Mouse (Mus musculus) left cerebral cortex, adult 2 months (tissue): Measurements from ENCODE around the gene H2-Q6. TPM values are rescaled to one million over a fixed set of nuclear protein-coding genes. Genes with fewer than 3 reads are reported as not detected.
A peak's percentile ranks its signal among the peaks of the same experiment; 100 is the strongest.
"Not testable (repeated sequence)": the region's sequence is repeated elsewhere in the genome, so short reads cannot be mapped to it uniquely, and the experiment has no call there.

Experiments used
- DNase-seq, 2 experiments: peaks; one replicate each; pipeline ENCODE4 v3.0.0; 2021 to 2022; ENCODE audit warnings: low spot score in 2 of 2, mixed read lengths in 1 of 2; ENCODE audit errors: extremely low spot score in 1 of 2
- H3K27ac ChIP-seq: fragments of 200-600 bp; 2 replicates; pipeline ENCODE4 v1.8.1; 2022
- H3K4me3 ChIP-seq: fragments of 200-600 bp; 2 replicates; pipeline ENCODE4 v1.8.1; 2022
- CTCF ChIP-seq: fragments of 200-600 bp; IDR thresholded peaks from 2 replicates; pipeline ENCODE4 v1.8.1; 2022; ENCODE audit warnings: antibody characterized with exemption, mild to moderate bottlenecking, moderate library complexity
- intact Hi-C: fragments of 180-260 bp; cut with DNase I; formaldehyde crosslinking; loops from one replicate; pipeline ENCODE4 v1.15.1; 2025
- long read RNA-seq, 2 experiments: library from polyadenylated mRNA; stranded (forward); transcript quantifications; one replicate each; pipeline ENCODE4 v2.0.0; 2021; ENCODE audit warnings: borderline mapping rate in 2 of 2
- total RNA-seq, 2 experiments: library from RNA; stranded (reverse); gene quantifications; 2 replicates each; pipeline ENCODE4 v1.2.3; 2021

H2-Q6 gene
- under 1 TPM in 1 of 2 experiments, not detected in 1; 0.59 TPM for total RNA-seq
- long read RNA-seq, experiment 1, result 0 reads
- long read RNA-seq, experiment 2, result 0 reads

- DNase-seq, intact Hi-C loops: not testable (repeated sequence)
- peak within 1 kb of the TSS; percentile 24 for H3K4me3 ChIP-seq
Measured at GRCm38 (mm10) chr17:35424624-35425416, at the start of gene H2-Q6. H2-Q6 (plus strand) TSS chr17:35424850.

GRCm38 (mm10) chr17:35379369-35379728, 45.3 kb upstream of the H2-Q6 start, which contains the start of gene H2-Q4:
H2-Q4 (plus strand) TSS chr17:35379617.
- Histone ChIP-seq H3K4me3 (peak within 1 kb of the TSS; percentile 52), H3K27ac (no peak within 1 kb of the TSS; the same call in 1 of the 2 replicates)
- TF ChIP-seq CTCF, result no peak
- intact Hi-C loops, result no loop called here
- peak; percentile 70 to 75 for DNase-seq

More at GRCm38 (mm10) chr17:35424624-35425416, at the start of gene H2-Q6:
- H3K27ac ChIP-seq, result not testable (repeated sequence)

GRCm38 (mm10) chr17:35379729-35380451, 44.8 kb upstream of the H2-Q6 start:
- peak overlapping the region; percentile 52 for H3K4me3 ChIP-seq
- TF ChIP-seq CTCF, result no peak
- H3K27ac ChIP-seq, result no peak overlapping the region; the same call in 1 of the 2 replicates
- DNase-seq, result no peak
- intact Hi-C loops, result no loop called here

GRCm38 (mm10) chr17:35389796-35390195, 34.9 kb upstream of the H2-Q6 start:
- H3K4me3 ChIP-seq, DNase-seq, H3K27ac ChIP-seq, intact Hi-C loops: not testable (repeated sequence)
- TF ChIP-seq CTCF, result peak; percentile 41

GRCm38 (mm10) chr17:35392671-35393070, 32.0 kb upstream of the H2-Q6 start:
- intact Hi-C loops, DNase-seq, H3K4me3 ChIP-seq, H3K27ac ChIP-seq: not testable (repeated sequence)

GRCm38 (mm10) chr17:35393864-35394800, 30.5 kb upstream of the H2-Q6 start:
- H3K4me3 ChIP-seq, H3K27ac ChIP-seq, intact Hi-C loops, DNase-seq: not testable (repeated sequence)

- H3K27ac ChIP-seq, DNase-seq, H3K4me3 ChIP-seq, intact Hi-C loops: not testable (repeated sequence)
Measured at GRCm38 (mm10) chr17:35396956-35397355, 27.7 kb upstream of the H2-Q6 start.

GRCm38 (mm10) chr17:35413057-35413456, 11.6 kb upstream of the H2-Q6 start:
- H3K27ac ChIP-seq, intact Hi-C loops, H3K4me3 ChIP-seq, DNase-seq: not testable (repeated sequence)

- H3K27ac ChIP-seq, H3K4me3 ChIP-seq, DNase-seq, intact Hi-C loops: not testable (repeated sequence)
Measured at GRCm38 (mm10) chr17:35415273-35416129, 9.1 kb upstream of the H2-Q6 start.

GRCm38 (mm10) chr17:35418772-35419171, 5.9 kb upstream of the H2-Q6 start:
- no peak for TF ChIP-seq CTCF
- H3K27ac ChIP-seq, result no peak overlapping the region
- no peak for DNase-seq
- intact Hi-C loops, result no loop called here
- H3K4me3 ChIP-seq, result no peak overlapping the region

GRCm38 (mm10) chr17:35419564-35419963, 5.1 kb upstream of the H2-Q6 start:
- H3K27ac ChIP-seq, H3K4me3 ChIP-seq, DNase-seq, intact Hi-C loops: not testable (repeated sequence)
